Mouse (Mus musculus) lung, postnatal 0 days (tissue): ENCODE measurements around the gene Fbxo46.

Source experiments
- CTCF ChIP-seq: IDR thresholded peaks from 2 replicates; pipeline ENCODE4 v1.5.1; 2016; ENCODE audit warnings: antibody characterized with exemption, mild to moderate bottlenecking
- EP300 ChIP-seq: IDR thresholded peaks from 2 replicates; pipeline ENCODE4 v1.6.1; 2016; ENCODE audit warnings: antibody characterized with exemption, mild to moderate bottlenecking, control low read depth

- no peak for TF ChIP-seq EP300
- peak; percentile 38 for TF ChIP-seq CTCF
These were observed 45.2 kb upstream of the Fbxo46 start for GRCm38 (mm10) chr7:19074494-19074893.
